Mouse (Mus musculus) lung, postnatal 0 days (tissue): Measurements from ENCODE around the gene Slc46a2.

Source experiments
- CTCF ChIP-seq: IDR thresholded peaks from 2 replicates; pipeline ENCODE4 v1.5.1; 2016; ENCODE audit warnings: antibody characterized with exemption, mild to moderate bottlenecking
- EP300 ChIP-seq: IDR thresholded peaks from 2 replicates; pipeline ENCODE4 v1.6.1; 2016; ENCODE audit warnings: antibody characterized with exemption, mild to moderate bottlenecking, control low read depth

- TF ChIP-seq CTCF: no peak
- no peak for TF ChIP-seq EP300
Measured at GRCm38 (mm10) chr4:59908785-59909184, 6.1 kb downstream of the Slc46a2 start.
